Mouse (Mus musculus) c-Kit-positive CD71-positive TER-119-negative erythroid progenitor cells, embryonic 14.5 days (primary cell): ENCODE measurements around the gene Nedd1.
A peak's percentile ranks its signal among the peaks of the same experiment; 100 is the strongest.

ENCODE experiments used
- DNase-seq: peaks from one replicate; pipeline ENCODE4 v3.0.0-alpha.2; 2013; ENCODE audit warnings: low read depth

The Nedd1 gene

GRCm38 (mm10) chr10:92721771-92722619 lies at the start of gene Nedd1:
Nedd1 (minus strand) TSS chr10:92722420.
- DNase-seq, result peak; percentile 93

- no peak for DNase-seq
These were observed 32.1 kb upstream of the Nedd1 start for GRCm38 (mm10) chr10:92754359-92754758.

- no peak for DNase-seq
These were observed 8.1 kb upstream of the Nedd1 start for GRCm38 (mm10) chr10:92730339-92730738.

- DNase-seq, result no peak
These were observed 6.5 kb upstream of the Nedd1 start for GRCm38 (mm10) chr10:92728723-92729122.

GRCm38 (mm10) chr10:92722620-92722988 lies 384 bp upstream of the Nedd1 start:
- DNase-seq, result no peak

- DNase-seq, result no peak
These were observed 23.2 kb downstream of the Nedd1 start for GRCm38 (mm10) chr10:92699032-92699431.

- no peak for DNase-seq
These were observed 47.2 kb downstream of the Nedd1 start for GRCm38 (mm10) chr10:92675056-92675455.

GRCm38 (mm10) chr10:92671906-92672305 lies 50.3 kb downstream of the Nedd1 start:
- no peak for DNase-seq

- DNase-seq, result no peak
These were observed 56.9 kb downstream of the Nedd1 start for GRCm38 (mm10) chr10:92665287-92665686.

GRCm38 (mm10) chr10:92653266-92653665 lies 69.0 kb downstream of the Nedd1 start:
- DNase-seq, result no peak

DNA sequence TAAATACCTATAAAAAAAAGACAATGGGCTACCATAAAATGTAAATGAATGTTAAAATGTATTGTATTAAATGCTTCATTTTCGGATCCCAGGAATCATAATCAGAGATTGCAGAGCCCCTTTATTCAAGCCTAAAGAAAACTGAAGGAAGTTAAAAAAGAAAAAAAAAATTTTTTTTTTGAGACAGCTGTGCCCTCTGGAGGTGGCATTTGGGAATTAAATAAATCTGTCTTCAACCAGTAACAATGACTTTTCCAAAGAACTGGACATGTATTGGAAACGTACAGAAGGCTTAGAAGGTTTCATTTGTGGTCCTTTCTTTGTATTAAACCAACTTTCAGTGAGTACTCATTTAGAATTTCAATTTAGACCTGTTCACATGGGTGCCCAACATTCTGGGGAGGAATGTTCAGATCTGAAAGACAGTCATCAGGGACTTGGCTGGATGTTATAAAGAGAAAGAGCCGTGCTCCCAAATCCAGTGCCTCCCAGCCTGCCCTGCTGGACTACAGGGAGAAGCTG lies 69.8 kb downstream of the Nedd1 start:
- no peak for DNase-seq

DNA sequence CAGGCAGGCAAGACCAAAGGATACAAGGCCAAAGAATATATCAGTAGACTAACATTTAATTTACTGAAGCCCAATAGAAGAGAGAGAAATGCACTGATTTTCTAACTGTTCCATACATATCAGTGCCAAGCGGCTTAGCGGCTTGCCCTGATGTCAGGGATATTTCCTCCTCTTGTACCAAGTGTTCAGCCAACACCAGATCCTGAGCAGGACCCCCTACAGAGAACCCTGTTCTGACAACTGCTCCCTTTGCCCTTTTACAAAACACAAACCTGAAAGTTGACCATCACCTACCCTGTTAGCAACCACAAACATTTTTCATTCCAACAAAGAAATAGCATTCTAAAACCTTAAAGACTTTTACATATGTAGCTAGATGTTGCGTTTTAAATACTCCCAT lies 71.0 kb downstream of the Nedd1 start:
- DNase-seq, result no peak

GRCm38 (mm10) chr10:92649096-92649495 lies 73.1 kb downstream of the Nedd1 start:
- no peak for DNase-seq

- DNase-seq, result no peak
These were observed 74.5 kb downstream of the Nedd1 start for GRCm38 (mm10) chr10:92647691-92648090.

- DNase-seq, result no peak
These were observed 78.2 kb downstream of the Nedd1 start for GRCm38 (mm10) chr10:92643995-92644394.

GRCm38 (mm10) chr10:92641032-92641431 lies 81.2 kb downstream of the Nedd1 start:
- DNase-seq, result no peak
